Mouse (Mus musculus): ENCODE measurements at regions not wholly inside any gene's neighbourhood (a gene's known extent, or its start where the extent isn't known, plus 50 kb on each side); places are given as distances from the start of the nearest gene placed in this dataset.
A peak's percentile ranks its signal among the peaks of the same experiment; 100 is the strongest.

GRCm38 (mm10) chr16:30652692-30653091 is 53.2 kb downstream of the Fam43a start:
- no peak for ATAC-seq (ENCODE audit: borderline replicate concordance, extremely low read depth, low FRiP score, low TSS enrichment)
- Histone ChIP-seq H3K4me1 (peaks cover 23% of the 10 kb centered on the region), H3K4me3 (no peak overlapping the region), H3K27me3 (no peaks in the 10 kb centered on the region), H3K9me3 (no peaks in the 10 kb centered on the region), H3K27ac (no peak overlapping the region), H3K36me3 (no peaks in the 10 kb centered on the region), H3K4me2 (no peak overlapping the region), H3K9ac (no peak overlapping the region)
- 72% methylated on average over 4 of the region's 4 CpGs for WGBS

- WGBS: 79% methylated on average over 5 of the region's 5 CpGs
- no peak for ATAC-seq (ENCODE audit: borderline replicate concordance, extremely low read depth, low FRiP score, low TSS enrichment)
- H3K36me3 ChIP-seq: no peaks in the 10 kb centered on the region
Measured at GRCm38 (mm10) chr16:30653806-30654205, 54.3 kb downstream of the Fam43a start.

GRCm38 (mm10) chr16:30654226-30654625 is 54.7 kb downstream of the Fam43a start:
- WGBS: 68% methylated on average over 9 of the region's 9 CpGs
- H3K36me3 ChIP-seq: no peaks in the 10 kb centered on the region
- H3K4me2 ChIP-seq: no peak overlapping the region
- H3K4me3 ChIP-seq: no peak overlapping the region
- H3K9me3 ChIP-seq: no peaks in the 10 kb centered on the region
- H3K27me3 ChIP-seq: no peaks in the 10 kb centered on the region
- ATAC-seq (ENCODE audit: borderline replicate concordance, extremely low read depth, low FRiP score, low TSS enrichment): no peak
- peaks cover 23% of the 10 kb centered on the region for H3K4me1 ChIP-seq
- H3K27ac ChIP-seq: peak overlapping the region; percentile 75
- H3K9ac ChIP-seq: no peak overlapping the region

More at GRCm38 (mm10) chr16:30653806-30654205, 54.3 kb downstream of the Fam43a start:
- Histone ChIP-seq H3K9me3 (no peaks in the 10 kb centered on the region), H3K27me3 (no peaks in the 10 kb centered on the region), H3K27ac (no peak overlapping the region), H3K9ac (no peak overlapping the region), H3K4me2 (no peak overlapping the region), H3K4me1 (peaks cover 23% of the 10 kb centered on the region), H3K4me3 (no peak overlapping the region)

GRCm38 (mm10) chr16:30655798-30656221 is 56.3 kb downstream of the Fam43a start:
- ATAC-seq (ENCODE audit: borderline replicate concordance, extremely low read depth, low FRiP score, low TSS enrichment): peak; percentile 72; the same call in 1 of the 2 replicates
- Histone ChIP-seq H3K27ac (peak overlapping the region; percentile 75), H3K9ac (no peak overlapping the region), H3K27me3 (no peaks in the 10 kb centered on the region), H3K4me3 (no peak overlapping the region), H3K4me1 (peaks cover 23% of the 10 kb centered on the region), H3K4me2 (no peak overlapping the region), H3K36me3 (no peaks in the 10 kb centered on the region), H3K9me3 (no peaks in the 10 kb centered on the region)
- WGBS: 50% methylated on average over 5 of the region's 5 CpGs

- no peaks in the 10 kb centered on the region for H3K9me3 ChIP-seq
- ATAC-seq (ENCODE audit: borderline replicate concordance, extremely low read depth, low FRiP score, low TSS enrichment): no peak
- no peak overlapping the region; the same call in 1 of the 2 replicates for H3K4me2 ChIP-seq
- no peaks in the 10 kb centered on the region for H3K27me3 ChIP-seq
- WGBS: 62% methylated on average over 17 of the region's 17 CpGs
- H3K36me3 ChIP-seq: no peaks in the 10 kb centered on the region
- H3K4me1 ChIP-seq: peaks cover 23% of the 10 kb centered on the region
- no peak overlapping the region for H3K27ac ChIP-seq
- H3K9ac ChIP-seq: no peak overlapping the region
- no peak overlapping the region for H3K4me3 ChIP-seq
Measured at GRCm38 (mm10) chr16:30656881-30657280, 57.4 kb downstream of the Fam43a start.

- 78% methylated on average over 4 of the region's 4 CpGs for WGBS
- no peak overlapping the region for H3K9ac ChIP-seq
- no peak overlapping the region for H3K4me2 ChIP-seq
- H3K27me3 ChIP-seq: 0 out of 2 replicates have a peak, but pooled peaks cover 2% of the 10 kb centered on the region
- peaks cover 23% of the 10 kb centered on the region for H3K4me1 ChIP-seq
- ATAC-seq (ENCODE audit: borderline replicate concordance, extremely low read depth, low FRiP score, low TSS enrichment): no peak
- H3K9me3 ChIP-seq: no peaks in the 10 kb centered on the region
- H3K4me3 ChIP-seq: no peak overlapping the region
- no peaks in the 10 kb centered on the region for H3K36me3 ChIP-seq
- no peak overlapping the region for H3K27ac ChIP-seq
Measured at GRCm38 (mm10) chr16:30658921-30659320, 59.4 kb downstream of the Fam43a start.

DNA sequence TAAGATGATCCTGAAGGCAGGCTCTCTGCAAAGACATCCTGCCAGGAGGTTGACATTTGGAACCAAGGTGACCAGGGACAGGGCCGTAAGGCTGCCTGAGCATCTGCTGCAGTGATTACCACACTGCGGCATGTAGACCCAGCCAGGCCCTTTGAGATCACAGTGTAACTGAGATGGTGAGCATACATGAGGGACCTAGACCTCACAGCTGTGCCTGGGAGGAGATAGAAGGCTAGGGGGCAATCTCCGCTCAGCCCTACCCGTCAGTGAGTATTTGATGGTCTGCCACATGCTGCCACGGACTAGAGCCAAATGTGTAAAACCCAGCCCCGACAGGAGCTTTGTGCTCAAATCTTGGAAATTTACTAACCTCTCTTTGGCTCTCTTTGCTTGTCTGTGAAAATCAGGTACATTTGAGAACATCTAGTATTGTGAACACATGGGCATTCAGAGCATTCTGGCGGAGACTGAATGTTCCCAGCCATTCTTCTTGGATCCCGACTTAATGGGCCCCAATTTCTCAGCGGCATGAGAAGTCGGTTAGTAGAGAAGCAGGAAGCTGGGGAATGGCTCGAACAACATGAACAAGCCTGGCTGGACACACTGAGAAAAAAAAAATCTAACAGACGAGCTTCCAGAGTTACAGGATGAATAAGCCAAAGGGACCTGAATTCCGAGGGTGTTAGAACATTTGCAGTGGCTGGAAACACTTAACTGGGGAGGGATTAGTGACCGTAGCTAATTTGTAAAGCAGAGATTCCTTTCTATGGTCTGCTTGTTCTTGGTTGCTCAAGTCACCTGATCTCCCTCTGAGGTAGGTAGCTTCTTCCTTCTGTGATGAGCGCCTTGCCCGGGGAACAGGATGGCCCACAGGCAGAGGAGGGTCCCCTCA is 61.8 kb downstream of the Fam43a start:
- no peak overlapping the region for H3K4me2 ChIP-seq
- H3K36me3 ChIP-seq: no peaks in the 10 kb centered on the region
- 0 out of 2 replicates have a peak, but pooled peaks cover 2% of the 10 kb centered on the region for H3K27me3 ChIP-seq
- no peak overlapping the region for H3K27ac ChIP-seq
- H3K4me1 ChIP-seq: peaks cover 11% of the 10 kb centered on the region; the same call in 1 of the 2 replicates
- no peak overlapping the region for H3K9ac ChIP-seq
- 70% methylated on average over 16 of the region's 16 CpGs for WGBS
- H3K9me3 ChIP-seq: no peaks in the 10 kb centered on the region
- no peak for ATAC-seq (ENCODE audit: borderline replicate concordance, extremely low read depth, low FRiP score, low TSS enrichment)
- no peak overlapping the region for H3K4me3 ChIP-seq

DNA sequence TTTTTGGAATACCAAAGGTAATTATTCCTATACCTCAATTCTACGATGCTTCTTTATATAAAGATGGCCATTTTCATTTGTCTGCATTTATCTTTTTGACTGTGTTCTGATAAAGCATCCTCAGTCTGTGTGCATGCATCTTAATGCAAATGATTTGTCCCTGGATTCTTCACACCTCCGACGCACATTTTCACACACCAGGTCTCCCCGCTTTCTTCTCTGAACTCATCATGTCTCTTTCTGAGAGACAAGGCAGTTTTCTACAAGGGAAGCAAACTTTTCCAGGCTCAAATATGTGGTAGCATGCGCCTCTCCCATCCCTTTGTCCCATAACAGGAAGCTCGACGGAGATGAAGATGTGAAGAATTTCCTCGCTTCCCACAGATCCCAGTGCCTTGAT is 63.5 kb downstream of the Fam43a start:
- Histone ChIP-seq H3K4me2 (no peak overlapping the region), H3K27me3 (0 out of 2 replicates have a peak, but pooled peaks cover 2% of the 10 kb centered on the region), H3K4me3 (no peak overlapping the region), H3K36me3 (no peaks in the 10 kb centered on the region), H3K4me1 (no peaks in the 10 kb centered on the region), H3K27ac (no peak overlapping the region), H3K9ac (no peak overlapping the region), H3K9me3 (no peaks in the 10 kb centered on the region)
- WGBS: 75% methylated on average over 8 of the region's 8 CpGs
- ATAC-seq (ENCODE audit: borderline replicate concordance, extremely low read depth, low FRiP score, low TSS enrichment): no peak

DNA sequence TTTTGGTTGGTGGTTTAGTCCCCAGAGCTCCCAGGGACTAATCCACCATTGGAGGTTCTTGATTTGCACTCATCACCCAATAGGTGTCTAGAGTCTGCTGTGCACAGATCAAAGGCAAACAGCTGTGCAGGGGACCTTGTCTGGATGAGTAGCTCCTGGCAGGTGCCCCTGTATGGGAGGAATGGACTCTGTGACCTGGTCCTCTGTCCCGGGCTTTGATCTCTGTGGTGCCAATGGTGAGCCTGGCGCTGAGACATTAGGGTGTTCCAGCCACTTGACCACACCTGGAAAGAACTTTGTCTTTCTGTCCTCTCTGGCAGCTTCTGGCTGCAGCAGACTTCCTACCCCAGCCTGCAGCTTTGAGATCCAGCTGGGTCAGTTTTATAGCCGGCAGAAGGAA is 64.4 kb downstream of the Fam43a start:
- no peaks in the 10 kb centered on the region for H3K4me1 ChIP-seq
- H3K36me3 ChIP-seq: no peaks in the 10 kb centered on the region
- H3K9me3 ChIP-seq: no peaks in the 10 kb centered on the region
- H3K4me2 ChIP-seq: no peak overlapping the region
- 0 out of 2 replicates have a peak, but pooled peaks cover 2% of the 10 kb centered on the region for H3K27me3 ChIP-seq
- H3K4me3 ChIP-seq: no peak overlapping the region
- H3K9ac ChIP-seq: no peak overlapping the region
- ATAC-seq (ENCODE audit: borderline replicate concordance, extremely low read depth, low FRiP score, low TSS enrichment): no peak
- 69% methylated on average over 3 of the region's 3 CpGs for WGBS
- no peak overlapping the region for H3K27ac ChIP-seq

GRCm38 (mm10) chr16:30664433-30664832 is 64.9 kb downstream of the Fam43a start:
- Histone ChIP-seq H3K27ac (no peak overlapping the region), H3K27me3 (0 out of 2 replicates have a peak, but pooled peaks cover 2% of the 10 kb centered on the region), H3K9ac (no peak overlapping the region), H3K9me3 (no peaks in the 10 kb centered on the region), H3K36me3 (no peaks in the 10 kb centered on the region), H3K4me1 (no peaks in the 10 kb centered on the region), H3K4me2 (no peak overlapping the region), H3K4me3 (no peak overlapping the region)
- ATAC-seq (ENCODE audit: borderline replicate concordance, extremely low read depth, low FRiP score, low TSS enrichment): no peak
- 57% methylated on average over 4 of the region's 4 CpGs for WGBS

DNA sequence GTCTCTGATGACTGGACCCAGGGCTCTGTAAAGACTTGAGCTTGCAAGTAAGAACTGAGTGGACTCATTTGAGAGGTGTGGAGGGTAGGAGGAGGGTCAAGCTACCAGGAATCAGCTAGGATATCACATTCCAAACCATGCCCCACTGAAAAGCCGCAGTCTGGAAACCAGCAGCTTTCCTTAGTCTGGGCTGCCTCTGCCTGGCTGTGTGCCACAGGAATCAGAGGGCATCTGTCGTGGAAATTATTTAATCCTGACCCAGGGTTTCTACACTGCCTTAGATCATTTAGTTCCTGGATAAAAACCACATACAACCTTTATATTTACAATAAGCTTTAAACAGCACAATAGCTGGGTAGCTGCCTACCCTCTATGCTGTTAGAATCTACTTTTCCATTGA is 66.4 kb downstream of the Fam43a start:
- no peak for ATAC-seq (ENCODE audit: borderline replicate concordance, extremely low read depth, low FRiP score, low TSS enrichment)
- no peaks in the 10 kb centered on the region for H3K36me3 ChIP-seq
- no peak overlapping the region for H3K27ac ChIP-seq
- 0 out of 2 replicates have a peak, but pooled peaks cover 2% of the 10 kb centered on the region for H3K27me3 ChIP-seq
- no peaks in the 10 kb centered on the region for H3K9me3 ChIP-seq
- 46% methylated on average over 2 of the region's 2 CpGs for WGBS
- H3K4me1 ChIP-seq: no peaks in the 10 kb centered on the region
- no peak overlapping the region for H3K4me2 ChIP-seq
- no peak overlapping the region for H3K4me3 ChIP-seq
- H3K9ac ChIP-seq: no peak overlapping the region

GRCm38 (mm10) chr16:30669883-30670282 is 70.4 kb downstream of the Fam43a start:
- WGBS: 55% methylated on average over 8 of the region's 8 CpGs
- Histone ChIP-seq H3K27ac (no peak overlapping the region), H3K9ac (no peak overlapping the region), H3K4me2 (no peak overlapping the region), H3K27me3 (no peaks in the 10 kb centered on the region), H3K4me3 (no peak overlapping the region), H3K9me3 (no peaks in the 10 kb centered on the region), H3K4me1 (peaks cover 6% of the 10 kb centered on the region; the same call in 1 of the 2 replicates), H3K36me3 (no peaks in the 10 kb centered on the region)
- ATAC-seq (ENCODE audit: borderline replicate concordance, extremely low read depth, low FRiP score, low TSS enrichment): no peak
